Mouse (Mus musculus) heart, embryonic 14.5 days (tissue): ENCODE data around the gene Cers3. TPM values are rescaled to one million over a fixed set of nuclear protein-coding genes. Genes with fewer than 3 reads are reported as not detected.

Source experiments
- ATAC-seq: fragments of 200-750 bp; cut with Nextera tagmentation; 2 replicates; pipeline ENCODE4 v1.8.0; 2017; ENCODE audit warnings: low read depth, moderate TSS enrichment; ENCODE audit not compliant: insufficient number of reproducible peaks, insufficient read depth, low FRiP score
- H3K27ac ChIP-seq, 2 experiments: fragments of 200-500 bp in 1 of 2; fragments of 300-500 bp in 1 of 2; sonication (generic) in 1 of 2; replicated peaks in 1 of 2; 2 replicates each; pipeline ENCODE4 v1.5.1; 2012 to 2014; ENCODE audit warnings: low read depth in 2 of 2, low read length in 2 of 2, control low read depth in 1 of 2, mild to moderate bottlenecking in 1 of 2, mixed read lengths in 1 of 2; ENCODE audit not compliant: control insufficient read depth in 1 of 2, insufficient read depth in 1 of 2
- H3K27me3 ChIP-seq: fragments of 300-500 bp; sonication (generic); 2 replicates; pipeline ENCODE4 v1.6.1; 2014; ENCODE audit warnings: mild to moderate bottlenecking, low read length, control low read depth; ENCODE audit not compliant: control insufficient read depth, insufficient read depth
- H3K36me3 ChIP-seq: fragments of 300-500 bp; sonication (generic); 2 replicates; pipeline ENCODE4 v1.6.1; 2014; ENCODE audit warnings: mild to moderate bottlenecking, control low read depth, low read length, mixed read lengths; ENCODE audit not compliant: control insufficient read depth, insufficient read depth
- H3K4me1 ChIP-seq, 2 experiments: fragments of 200-500 bp in 1 of 2; fragments of 300-500 bp in 1 of 2; sonication (generic) in 1 of 2; 2 replicates each; pipeline ENCODE4 v1.6.1; 2012 to 2014; ENCODE audit warnings: low read length in 2 of 2, control low read depth in 1 of 2, mixed read lengths in 1 of 2; ENCODE audit not compliant: control insufficient read depth in 2 of 2, insufficient read depth in 2 of 2
- H3K4me2 ChIP-seq: fragments of 300-500 bp; sonication (generic); 2 replicates; pipeline ENCODE4 v1.6.1; 2014; ENCODE audit warnings: mild to moderate bottlenecking, low read length
- H3K4me3 ChIP-seq, 2 experiments: fragments of 200-500 bp in 1 of 2; fragments of 300-500 bp in 1 of 2; sonication (generic) in 1 of 2; 2 replicates each; pipeline ENCODE4 v1.5.1; 2012 to 2014; ENCODE audit warnings: low read length in 2 of 2, mild to moderate bottlenecking in 2 of 2, control low read depth in 1 of 2, low read depth in 1 of 2, moderate library complexity in 1 of 2; ENCODE audit not compliant: control insufficient read depth in 1 of 2, insufficient read depth in 1 of 2
- H3K9ac ChIP-seq: fragments of 300-500 bp; sonication (generic); 2 replicates; pipeline ENCODE4 v1.6.1; 2014; ENCODE audit warnings: mild to moderate bottlenecking, low read length
- H3K9me3 ChIP-seq: fragments of 300-500 bp; sonication (generic); 2 replicates; pipeline ENCODE4 v1.6.1; 2016; ENCODE audit warnings: low read length, control low read depth; ENCODE audit not compliant: control insufficient read depth
- WGBS: fragments of 180-500 bp; shearing (Covaris S2); extraction: QIAGEN DNeasy Blood & Tissue Kit; methylation state at CpG from one replicate; pipeline ENCODE4 v1.1.7; 2014; 5-methylcytosine and 5-hydroxymethylcytosine counted together
- polyA plus RNA-seq: library from polyadenylated mRNA; unstranded; fragments of >200 nt; fragmentation: Nextera tagmentation; extraction: Ambion mirVana; gene quantifications from 2 replicates; pipeline ENCODE4 v1.2.1, GENCODE M21; 2014

Cers3 gene
- polyA plus RNA-seq, 1 experiment from 2014 or later: 0.36 TPM

DNA sequence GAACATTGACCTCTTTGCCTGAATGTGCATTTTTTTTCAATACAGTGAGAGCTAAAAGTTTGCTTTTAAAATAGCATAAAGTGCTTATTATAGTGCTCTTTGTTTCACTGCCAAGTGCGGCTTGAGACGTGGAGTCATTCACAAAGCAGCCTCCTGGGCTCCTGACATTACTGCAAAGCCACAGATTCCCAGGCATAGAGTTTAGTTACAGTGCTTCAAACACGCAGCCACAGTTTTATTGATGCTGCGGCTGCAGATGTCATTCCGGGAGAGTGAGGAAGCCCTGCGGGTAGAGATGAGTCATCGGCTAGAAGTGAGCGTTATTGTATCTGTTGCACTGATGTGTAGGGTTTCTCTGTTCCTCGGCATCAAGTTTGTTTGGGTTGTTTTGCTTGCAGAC, 69.4 kb downstream of the Cers3 start:
- H3K4me3 ChIP-seq: no peak overlapping the region
- WGBS: 55% methylated on average over 9 of the region's 9 CpGs
- ATAC-seq: no peak

DNA sequence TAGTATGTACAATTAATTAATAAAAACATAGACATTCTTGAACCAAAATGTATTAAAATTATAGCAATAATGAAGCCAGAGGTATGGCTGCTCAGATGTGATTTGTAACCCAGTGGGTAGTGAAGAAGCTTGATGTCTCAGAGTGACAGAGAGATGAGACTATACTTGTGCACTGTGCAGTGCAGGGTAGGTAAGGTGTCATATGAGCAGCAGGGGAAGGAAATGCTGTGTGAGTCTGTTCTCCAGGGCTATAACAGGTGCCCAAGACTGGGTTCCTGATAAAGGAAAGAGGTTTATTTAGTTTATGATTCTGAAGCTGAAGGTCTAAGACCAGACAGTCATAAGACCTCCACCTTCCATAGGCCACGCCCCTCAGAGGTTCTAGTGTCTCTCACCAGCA, 69.9 kb downstream of the Cers3 start:
- Histone ChIP-seq H3K4me2 (no peak overlapping the region), H3K4me3 (no peak overlapping the region), H3K4me1 (no peaks in the 10 kb centered on the region), H3K27ac (no peak overlapping the region), H3K27me3 (no peaks in the 10 kb centered on the region), H3K9ac (no peak overlapping the region), H3K9me3 (no peaks in the 10 kb centered on the region), H3K36me3 (no peaks in the 10 kb centered on the region)
- 71% methylated on average over 1 of the region's 1 CpGs for WGBS
- no peak for ATAC-seq

More for the DNA sequence above, 69.4 kb downstream of the Cers3 start:
- Histone ChIP-seq H3K4me2 (no peak overlapping the region), H3K4me1 (no peaks in the 10 kb centered on the region), H3K9me3 (no peaks in the 10 kb centered on the region), H3K9ac (no peak overlapping the region), H3K36me3 (no peaks in the 10 kb centered on the region), H3K27ac (no peak overlapping the region), H3K27me3 (no peaks in the 10 kb centered on the region)

DNA sequence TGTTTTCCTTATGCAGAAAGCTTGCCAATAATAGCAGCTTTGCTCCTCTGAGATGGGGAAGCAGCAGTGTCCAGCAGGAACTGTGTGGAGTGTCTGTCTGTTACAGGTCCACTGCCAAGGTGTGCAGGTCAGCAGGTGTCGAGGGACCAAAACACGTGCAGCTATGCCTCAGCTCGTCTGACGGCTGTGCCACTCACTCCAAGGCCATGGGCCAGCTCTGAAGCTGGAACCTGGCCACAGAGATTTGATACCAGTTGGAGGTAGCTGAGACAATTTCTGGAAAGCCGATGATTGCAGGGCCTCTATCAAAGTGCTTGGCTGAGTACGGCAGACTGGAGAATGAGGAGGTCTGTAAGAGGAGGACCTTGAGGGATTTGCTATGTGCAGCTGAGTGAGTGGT, 72.2 kb downstream of the Cers3 start:
- no peak overlapping the region for H3K4me2 ChIP-seq
- no peaks in the 10 kb centered on the region for H3K27me3 ChIP-seq
- H3K9me3 ChIP-seq: no peaks in the 10 kb centered on the region
- no peak overlapping the region for H3K4me3 ChIP-seq
- no peak overlapping the region for H3K9ac ChIP-seq
- H3K36me3 ChIP-seq: no peaks in the 10 kb centered on the region
- no peak for ATAC-seq
- no peaks in the 10 kb centered on the region for H3K4me1 ChIP-seq
- WGBS: 70% methylated on average over 6 of the region's 6 CpGs
- H3K27ac ChIP-seq: no peak overlapping the region

DNA sequence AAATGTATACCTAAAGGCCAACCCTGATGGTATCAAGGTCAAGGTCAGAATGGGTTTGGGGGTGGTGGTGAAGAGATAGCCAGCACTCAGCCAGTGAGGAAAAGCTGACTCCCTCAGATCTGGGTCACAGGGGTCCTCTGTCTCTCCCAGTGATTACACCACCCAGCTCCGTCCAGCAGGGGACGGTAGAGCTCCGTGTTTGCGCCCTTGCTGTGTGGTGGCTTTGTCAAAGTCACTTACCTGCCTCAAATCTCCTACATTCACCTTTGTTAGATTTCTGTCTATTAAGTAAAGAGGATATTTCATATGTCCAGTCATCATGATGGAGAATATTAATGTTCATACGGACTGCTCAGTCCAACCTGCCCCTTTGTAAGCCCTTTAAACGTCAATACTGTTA, 76.7 kb downstream of the Cers3 start:
- Histone ChIP-seq H3K36me3 (no peaks in the 10 kb centered on the region), H3K9ac (no peak overlapping the region), H3K27ac (no peak overlapping the region), H3K4me1 (no peaks in the 10 kb centered on the region), H3K4me2 (no peak overlapping the region), H3K27me3 (no peaks in the 10 kb centered on the region), H3K9me3 (no peaks in the 10 kb centered on the region), H3K4me3 (no peak overlapping the region)
- no peak for ATAC-seq
- WGBS: 32% methylated on average over 6 of the region's 6 CpGs

GRCm38 (mm10) chr7:66830803-66831202, 87.5 kb downstream of the Cers3 start:
- peak overlapping the region in 1 of 2 experiments; percentile 7; a peak in 1 of 4 replicates for H3K4me3 ChIP-seq

DNA sequence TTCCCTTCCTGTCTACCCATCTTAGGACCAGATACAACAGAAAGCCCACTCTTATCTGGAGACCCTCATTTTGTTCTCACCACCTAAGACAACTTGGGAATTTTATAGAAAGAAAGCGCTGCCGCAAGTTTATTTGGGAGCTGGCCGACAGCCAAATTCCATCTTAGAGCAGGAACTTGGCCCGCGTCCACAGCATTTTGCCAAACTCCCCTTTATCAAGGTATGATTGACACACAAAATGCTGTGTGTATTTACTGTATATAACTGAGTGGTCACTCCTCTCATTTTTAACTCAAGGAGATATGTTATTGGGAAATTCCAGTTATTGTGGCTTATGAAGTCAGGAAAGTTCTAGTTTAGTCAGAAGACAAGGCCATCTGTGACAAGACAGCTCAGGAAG, 88.0 kb downstream of the Cers3 start:
- no peak overlapping the region for H3K9ac ChIP-seq
- H3K4me3 ChIP-seq: peak overlapping the region in 1 of 2 experiments; percentile 7; a peak in 1 of 4 replicates
- no peaks in the 10 kb centered on the region for H3K9me3 ChIP-seq
- no peaks in the 10 kb centered on the region for H3K27me3 ChIP-seq
- WGBS: 1% methylated on average over 5 of the region's 5 CpGs
- no peaks in the 10 kb centered on the region for H3K36me3 ChIP-seq
- peak overlapping the region; percentile 77 to 80 for H3K27ac ChIP-seq
- H3K4me1 ChIP-seq: peaks cover 39 to 50% of the 10 kb centered on the region in 2 experiments
- ATAC-seq: no peak
- peak overlapping the region; percentile 57 for H3K4me2 ChIP-seq

More at GRCm38 (mm10) chr7:66830803-66831202, 87.5 kb downstream of the Cers3 start:
- peak overlapping the region; percentile 57 for H3K4me2 ChIP-seq
- no peaks in the 10 kb centered on the region for H3K27me3 ChIP-seq
- H3K27ac ChIP-seq: peak overlapping the region; percentile 77 to 80
- peaks cover 39 to 50% of the 10 kb centered on the region in 2 experiments for H3K4me1 ChIP-seq
- ATAC-seq: no peak
- no peaks in the 10 kb centered on the region for H3K36me3 ChIP-seq
- WGBS: 13% methylated on average over 5 of the region's 5 CpGs
- H3K9me3 ChIP-seq: no peaks in the 10 kb centered on the region
- no peak overlapping the region for H3K9ac ChIP-seq

GRCm38 (mm10) chr7:66839463-66840007, 96.2 kb downstream of the Cers3 start, which contains the start of gene Adamts17:
Gene Adamts17, plus strand, starts transcription at chr7:66839735.
- Histone ChIP-seq H3K4me2 (peak within 1 kb of the TSS; percentile 99), H3K27ac (peak within 1 kb of the TSS in 1 of 2 experiments; percentile 21; a peak in 2 of 4 replicates), H3K9me3 (no peaks in the 10 kb centered on the region), H3K9ac (peak within 1 kb of the TSS; percentile 76), H3K36me3 (no peaks in the 10 kb centered on the region), H3K4me3 (peak within 1 kb of the TSS; percentile 60 to 67), H3K4me1 (peaks cover 8 to 12% of the 10 kb centered on the region in 2 experiments), H3K27me3 (peaks cover 4% of the 10 kb centered on the region; the same call in 1 of the 2 replicates)
- under 1% methylated on average over 30 of the region's 30 CpGs for WGBS
- peak; percentile 92 for ATAC-seq
